ENCODE assay signal across 8 mouse cellular contexts in genomic region chr9:41804711-41805331, GRCm38 (mm10).
A peak's percentile ranks its signal among the peaks of the same experiment; 100 is the strongest.
DNase-seq lines count a peak whose midpoint lies in the region; ATAC-seq and TF ChIP-seq lines count a peak whose summit lies in the region.

No protein-coding gene starts in this region.

- no peaks in the 10 kb centered on the region; the same call in 1 of the 2 replicates for H3K27me3 ChIP-seq in cerebellum, adult 2 months (ENCODE audit: control insufficient read depth, insufficient read depth, low read length)
- no peaks in the 10 kb centered on the region for H3K27me3 ChIP-seq in stomach, embryonic 15.5 days (replicated peaks)

- H3K9me3 ChIP-seq in stomach, embryonic 15.5 days, result no peaks in the 10 kb centered on the region

- peak overlapping the region; percentile 21; the same call in 1 of the 2 replicates for H3K27ac ChIP-seq in cerebellum, adult 2 months (ENCODE audit: insufficient read depth, low read length)
- peak overlapping the region; percentile 55 for H3K27ac ChIP-seq in stomach, embryonic 15.5 days

- TF ChIP-seq POLR2A in cerebellum, adult 2 months (IDR thresholded peaks at IDR 0.05; ENCODE audit: borderline replicate concordance, insufficient read depth, low read length), result no peak

- no peaks in the 10 kb centered on the region for H3K36me3 ChIP-seq in stomach, embryonic 15.5 days

- DNase-seq in cerebellum, adult 2 months, result no peak
- DNase-seq in cerebellum, adult 9-11 months, result no peak
- peak; percentile 14 for DNase-seq in lung, postnatal 14 days
- DNase-seq in lung, adult 18-20 months, result no peak
- DNase-seq in hindlimb bud, embryonic 11.5 days (ENCODE audit: extremely low spot score, low read depth, low spot score), result peak; percentile 28
- no peak for DNase-seq in gastrocnemius, postnatal 14 days
- DNase-seq in adrenal gland, postnatal 14 days, result no peak

- 49% methylated on average over 10 of the region's 10 CpGs for WGBS in cerebellum, adult 2 months
- WGBS in stomach, embryonic 15.5 days, result 32% methylated on average over 10 of the region's 10 CpGs

- H3K4me3 ChIP-seq in cerebellum, adult 2 months (replicated peaks; ENCODE audit: insufficient read depth, low read depth, low read length), result no peak overlapping the region
- no peak overlapping the region for H3K4me3 ChIP-seq in stomach, embryonic 15.5 days (replicated peaks)

- no peak for TF ChIP-seq CTCF in cerebellum, adult 2 months (IDR thresholded peaks at IDR 0.05; ENCODE audit: borderline replicate concordance, insufficient read depth, low read depth, low read length)

- H3K9ac ChIP-seq in stomach, embryonic 15.5 days, result no peak overlapping the region

- intact Hi-C loops in gastrocnemius, postnatal 14 days (cut with DNase I; ENCODE audit: low total_unique reads), result no loop called here

- ATAC-seq in stomach, embryonic 15.5 days (ENCODE audit: insufficient read depth, low FRiP score, low read depth), result no peak

- H3K4me2 ChIP-seq in stomach, embryonic 15.5 days, result no peak overlapping the region

- no peaks in the 10 kb centered on the region for H3K4me1 ChIP-seq in cerebellum, adult 2 months (ENCODE audit: control insufficient read depth, insufficient read depth, low read length)
- H3K4me1 ChIP-seq in stomach, embryonic 15.5 days, result peaks cover 16% of the 10 kb centered on the region

Comparison
In these comparisons a context has a peak if more than half of its experiments do, and no peak if none do; other contexts are left out.
1. DNase-seq: peak in lung, postnatal 14 days (single experiment) and hindlimb bud, embryonic 11.5 days (single experiment); none in cerebellum, adult 2 months (0 of 2), cerebellum, adult 9-11 months (single experiment), lung, adult 18-20 months (0 of 2), gastrocnemius, postnatal 14 days (single experiment) and adrenal gland, postnatal 14 days (single experiment).